Mouse (Mus musculus): Measurements from ENCODE around the gene Hs3st3a1. TPM values are rescaled to one million over a fixed set of nuclear protein-coding genes. Genes with fewer than 3 reads are reported as not detected.

The Hs3st3a1 gene
- total RNA-seq, 1 experiment from 2014 or later = not detected

- no peak for ATAC-seq (ENCODE audit: extremely low read depth, insufficient number of reproducible peaks, low FRiP score, poor library complexity, severe bottlenecking)
Observed at GRCm38 (mm10) chr11:64542335-64542734, 107.2 kb downstream of the Hs3st3a1 start.

- no peak for ATAC-seq (ENCODE audit: extremely low read depth, insufficient number of reproducible peaks, low FRiP score, poor library complexity, severe bottlenecking)
Observed at GRCm38 (mm10) chr11:64543181-64543641, 108.1 kb downstream of the Hs3st3a1 start.

GRCm38 (mm10) chr11:64544236-64544635, 109.1 kb downstream of the Hs3st3a1 start:
- ATAC-seq (ENCODE audit: extremely low read depth, insufficient number of reproducible peaks, low FRiP score, poor library complexity, severe bottlenecking) = 0 out of 2 replicates have a peak, but pooled peaks have one; percentile 16

GRCm38 (mm10) chr11:64549380-64549779, 114.2 kb downstream of the Hs3st3a1 start:
- ATAC-seq (ENCODE audit: extremely low read depth, insufficient number of reproducible peaks, low FRiP score, poor library complexity, severe bottlenecking) = no peak

GRCm38 (mm10) chr11:64549955-64550354, 114.8 kb downstream of the Hs3st3a1 start:
- no peak for ATAC-seq (ENCODE audit: extremely low read depth, insufficient number of reproducible peaks, low FRiP score, poor library complexity, severe bottlenecking)

- ATAC-seq (ENCODE audit: extremely low read depth, insufficient number of reproducible peaks, low FRiP score, poor library complexity, severe bottlenecking) = no peak
Observed at GRCm38 (mm10) chr11:64558282-64558681, 123.2 kb downstream of the Hs3st3a1 start.

- ATAC-seq (ENCODE audit: extremely low read depth, insufficient number of reproducible peaks, low FRiP score, poor library complexity, severe bottlenecking) = no peak
Observed at GRCm38 (mm10) chr11:64559388-64559787, 124.3 kb downstream of the Hs3st3a1 start.

- no peak for ATAC-seq (ENCODE audit: extremely low read depth, insufficient number of reproducible peaks, low FRiP score, poor library complexity, severe bottlenecking)
Observed at GRCm38 (mm10) chr11:64560471-64560870, 125.3 kb downstream of the Hs3st3a1 start.

- no peak for ATAC-seq (ENCODE audit: extremely low read depth, insufficient number of reproducible peaks, low FRiP score, poor library complexity, severe bottlenecking)
Observed at GRCm38 (mm10) chr11:64562771-64563170, 127.6 kb downstream of the Hs3st3a1 start.

Other genes starting within 250 kb of the Hs3st3a1 start
- not detected in 2 replicates for gene F930015N05Rik, start 1.3 kb downstream of the Hs3st3a1 start, total RNA-seq (2017)